Mouse (Mus musculus): ENCODE measurements around the gene Txndc17. TPM values are rescaled to one million over a fixed set of nuclear protein-coding genes. Genes with fewer than 3 reads are reported as not detected.

Txndc17 gene
- polyA plus RNA-seq, 1 experiment from 2014 or later: 163 TPM

DNA sequence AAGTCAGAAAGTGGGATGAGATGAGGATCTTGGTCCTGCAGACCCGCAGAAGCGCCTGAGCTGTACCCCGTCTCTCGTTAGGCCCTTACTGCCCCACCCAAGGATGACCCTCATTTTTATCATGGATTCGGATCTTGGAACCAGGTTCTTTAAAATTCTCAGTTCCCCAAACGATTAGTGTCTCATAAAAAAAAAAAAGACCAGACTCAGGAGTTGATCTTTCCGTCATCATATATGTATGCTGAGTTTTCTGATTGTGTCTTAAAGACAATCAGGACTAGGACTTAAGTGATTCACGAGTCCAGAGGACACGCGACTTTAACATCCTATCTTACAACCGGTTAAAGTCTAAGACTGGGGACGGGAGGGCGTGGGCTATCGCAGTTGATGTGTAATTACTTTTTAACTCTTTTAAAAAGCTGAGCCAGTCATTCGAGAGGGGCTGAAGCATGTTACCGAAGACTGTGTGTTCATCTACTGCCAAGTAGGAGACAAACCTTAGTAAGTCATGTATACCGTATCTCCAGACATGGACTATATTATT is 559 bp downstream of the Txndc17 start:
- H3K27ac ChIP-seq (ENCODE audit: low read depth, low read length): no peak overlapping the region

DNA sequence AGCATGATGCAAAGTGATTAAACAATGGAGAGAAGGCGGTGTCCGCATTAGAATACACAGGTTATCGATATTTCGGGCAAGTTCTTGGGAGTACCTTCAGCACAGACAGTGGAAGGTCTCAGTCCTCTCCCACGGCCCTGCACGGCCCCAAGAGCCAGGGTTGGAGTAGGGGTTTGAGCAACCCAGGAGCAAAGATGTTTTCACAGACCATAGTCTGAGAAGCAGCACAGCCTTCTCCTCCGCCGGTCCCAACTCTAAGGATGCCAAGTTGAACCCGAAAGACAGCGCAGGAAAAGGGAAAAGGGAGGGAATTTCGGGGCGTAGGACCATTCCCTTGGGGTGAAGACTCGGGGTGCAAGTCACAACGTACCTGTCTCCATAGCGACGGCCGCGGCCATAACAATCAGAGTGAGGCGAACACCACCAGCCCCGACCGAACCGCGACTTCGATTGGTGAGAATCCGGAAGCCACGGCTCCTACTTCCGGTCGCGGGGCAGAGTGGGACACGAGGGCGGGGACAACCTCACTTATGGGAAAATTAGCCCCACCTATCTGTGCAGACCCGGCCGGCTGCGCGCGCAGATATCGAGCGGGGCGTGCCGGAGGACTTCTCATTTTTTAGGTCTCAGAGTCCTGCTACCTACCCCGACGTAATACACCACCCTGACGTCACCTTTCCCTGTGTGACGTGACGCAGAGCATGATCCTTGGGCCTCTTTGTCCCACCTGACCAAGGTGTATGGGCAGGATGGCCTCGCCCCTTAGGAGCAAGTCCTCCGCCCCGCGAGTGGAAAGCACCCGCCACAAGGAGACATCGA is 7.5 kb downstream of the Txndc17 start:
- Histone ChIP-seq H3K36me3 (ENCODE audit: control insufficient read depth, insufficient read depth, low read length) (0 out of 2 replicates have a peak, but pooled peaks cover 2% of the 10 kb centered on the region), H3K27ac (ENCODE audit: low read depth, low read length) (peak overlapping the region; percentile 4), H3K4me3 (ENCODE audit: low read depth, low read length) (peak overlapping the region; percentile 85), H3K27me3 (ENCODE audit: control insufficient read depth, insufficient read depth, low read length) (no peaks in the 10 kb centered on the region), H3K4me1 (ENCODE audit: control insufficient read depth, insufficient read depth, low read length) (0 out of 2 replicates have a peak, but pooled peaks cover 3% of the 10 kb centered on the region), H3K9me3 (ENCODE audit: control insufficient read depth, low read length) (no peaks in the 10 kb centered on the region), H3K4me2 (ENCODE audit: low read depth) (peak overlapping the region; percentile 97), H3K9ac (ENCODE audit: low read length) (peak overlapping the region; percentile 72)
- peak; percentile 98 for DNase-seq (ENCODE audit: low spot score)
- 1% methylated on average over 51 of the region's 51 CpGs for WGBS
- ATAC-seq (ENCODE audit: insufficient read depth, low FRiP score, low TSS enrichment): peak; percentile 95

More for the DNA sequence above, 559 bp downstream of the Txndc17 start:
- Histone ChIP-seq H3K36me3 (ENCODE audit: control insufficient read depth, insufficient read depth, low read length) (0 out of 2 replicates have a peak, but pooled peaks cover 2% of the 10 kb centered on the region), H3K4me3 (ENCODE audit: low read depth, low read length) (peak overlapping the region; percentile 87), H3K4me2 (ENCODE audit: low read depth) (peak overlapping the region; percentile 51), H3K9ac (ENCODE audit: low read length) (peak overlapping the region; percentile 78), H3K4me1 (ENCODE audit: control insufficient read depth, insufficient read depth, low read length) (peaks cover 13% of the 10 kb centered on the region), H3K9me3 (ENCODE audit: control insufficient read depth, low read length) (no peaks in the 10 kb centered on the region), H3K27me3 (ENCODE audit: control insufficient read depth, insufficient read depth, low read length) (no peaks in the 10 kb centered on the region)
- no peak for DNase-seq (ENCODE audit: low spot score)
- 22% methylated on average over 17 of the region's 17 CpGs for WGBS
- no peak for ATAC-seq (ENCODE audit: insufficient read depth, low FRiP score, low TSS enrichment)

DNA sequence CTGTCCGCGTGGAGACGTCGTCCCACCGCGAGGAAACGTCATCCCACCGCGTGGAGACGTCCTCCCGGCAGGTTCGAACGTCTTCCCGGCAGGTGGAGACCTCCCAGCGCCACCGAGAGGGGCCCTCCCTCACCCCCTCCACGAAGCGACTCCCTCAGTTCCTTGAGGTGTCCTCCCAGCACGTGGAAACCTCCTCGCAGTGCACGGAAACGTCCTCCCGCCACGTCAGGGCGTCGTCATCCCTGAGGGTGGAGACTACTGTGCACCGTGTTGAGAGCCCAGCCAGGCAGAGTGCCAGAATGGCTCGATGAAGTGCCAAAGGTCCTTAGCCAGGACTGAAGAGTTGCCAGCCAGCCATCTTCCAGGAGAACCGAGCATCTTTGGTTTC is 8.1 kb downstream of the Txndc17 start, which contains the start of gene Med31:
Gene Med31 (minus strand): TSS at position 183 of the 388 bp plus-strand sequence.
- Histone ChIP-seq H3K9me3 (ENCODE audit: control insufficient read depth, low read length) (no peaks in the 10 kb centered on the region), H3K4me2 (ENCODE audit: low read depth) (peak within 1 kb of the TSS; percentile 97), H3K27me3 (ENCODE audit: control insufficient read depth, insufficient read depth, low read length) (no peaks in the 10 kb centered on the region), H3K36me3 (ENCODE audit: control insufficient read depth, insufficient read depth, low read length) (0 out of 2 replicates have a peak, but pooled peaks cover 2% of the 10 kb centered on the region), H3K27ac (ENCODE audit: low read depth, low read length) (peak within 1 kb of the TSS; percentile 4), H3K4me1 (ENCODE audit: control insufficient read depth, insufficient read depth, low read length) (0 out of 2 replicates have a peak, but pooled peaks cover 3% of the 10 kb centered on the region), H3K4me3 (ENCODE audit: low read depth, low read length) (peak within 1 kb of the TSS; percentile 85), H3K9ac (ENCODE audit: low read length) (peak within 1 kb of the TSS; percentile 72)
- DNase-seq (ENCODE audit: low spot score) (peak; percentile 59), ATAC-seq (ENCODE audit: insufficient read depth, low FRiP score, low TSS enrichment) (peak; percentile 71)
- WGBS: 4% methylated on average over 29 of the region's 29 CpGs

DNA sequence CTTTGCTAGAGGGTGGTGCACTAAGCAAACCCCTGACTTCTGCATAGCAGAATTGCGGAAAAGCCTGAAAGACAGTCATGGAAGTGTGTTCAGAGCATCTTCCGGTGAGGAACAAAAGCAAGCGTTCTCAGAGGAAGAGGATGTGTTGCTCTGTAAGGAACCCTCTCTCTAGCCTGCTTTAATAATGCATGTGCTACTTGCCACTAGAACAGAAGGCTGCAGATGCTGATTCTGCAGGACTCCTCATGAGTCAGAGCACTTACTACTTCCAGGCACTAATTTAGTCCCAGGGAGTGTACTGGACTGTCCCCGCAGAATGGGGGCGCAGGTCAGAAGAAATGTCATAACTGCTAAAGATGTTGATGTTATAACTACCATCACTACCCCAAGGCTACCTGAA is 9.8 kb downstream of the Txndc17 start:
- H3K36me3 ChIP-seq (ENCODE audit: control insufficient read depth, insufficient read depth, low read length): no peaks in the 10 kb centered on the region
- no peak overlapping the region for H3K27ac ChIP-seq (ENCODE audit: low read depth, low read length)
- no peaks in the 10 kb centered on the region for H3K27me3 ChIP-seq (ENCODE audit: control insufficient read depth, insufficient read depth, low read length)
- no peak overlapping the region for H3K4me2 ChIP-seq (ENCODE audit: low read depth)
- no peaks in the 10 kb centered on the region for H3K9me3 ChIP-seq (ENCODE audit: control insufficient read depth, low read length)
- H3K9ac ChIP-seq (ENCODE audit: low read length): no peak overlapping the region
- 87% methylated on average over 5 of the region's 5 CpGs for WGBS
- 0 out of 2 replicates have a peak, but pooled peaks cover 3% of the 10 kb centered on the region for H3K4me1 ChIP-seq (ENCODE audit: control insufficient read depth, insufficient read depth, low read length)
- DNase-seq (ENCODE audit: low spot score): no peak
- H3K4me3 ChIP-seq (ENCODE audit: low read depth, low read length): no peak overlapping the region
- no peak for ATAC-seq (ENCODE audit: insufficient read depth, low FRiP score, low TSS enrichment)

DNA sequence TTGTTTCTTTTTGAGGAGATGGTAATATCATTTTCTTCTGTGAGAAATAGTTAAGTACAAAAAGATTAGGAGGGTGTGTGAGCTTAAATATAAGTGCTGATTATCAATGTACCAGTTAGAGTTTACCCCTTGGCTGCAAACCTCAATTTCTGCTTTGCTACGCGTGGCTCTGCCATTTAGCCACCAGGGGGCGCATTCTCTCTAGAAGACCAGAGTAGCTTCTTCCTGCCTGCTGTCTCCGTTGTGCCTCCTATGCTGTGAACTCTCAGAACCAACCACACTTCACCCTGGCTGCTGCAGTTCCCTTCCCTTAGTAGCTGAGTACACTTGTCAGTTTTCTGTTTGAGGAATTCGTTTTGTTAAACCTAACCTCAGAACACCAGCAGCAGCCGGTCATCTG is 13.9 kb downstream of the Txndc17 start:
- no peak overlapping the region for H3K4me3 ChIP-seq (ENCODE audit: low read depth, low read length)

DNA sequence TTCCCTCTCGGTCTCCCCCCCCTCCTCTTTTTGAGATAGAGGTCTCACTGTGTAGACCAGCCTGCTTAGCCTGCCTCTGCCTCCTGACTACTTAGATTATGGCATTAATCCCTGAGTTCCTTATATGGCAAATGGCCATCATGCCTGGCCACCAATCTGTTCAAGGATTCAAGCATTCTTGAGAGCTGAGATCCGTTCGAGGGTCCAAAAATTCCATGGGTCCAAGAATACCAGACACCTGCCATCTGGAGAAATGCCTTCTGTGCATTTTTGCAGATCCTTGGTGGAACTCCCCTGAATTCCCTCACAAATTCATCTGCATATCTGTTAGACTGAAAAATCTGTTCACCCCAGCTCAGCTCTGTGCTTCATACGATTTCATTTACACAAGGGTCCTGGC is 16.1 kb downstream of the Txndc17 start:
- Histone ChIP-seq H3K4me1 (ENCODE audit: control insufficient read depth, insufficient read depth, low read length) (peaks cover 3% of the 10 kb centered on the region; the same call in 1 of the 2 replicates), H3K27me3 (ENCODE audit: control insufficient read depth, insufficient read depth, low read length) (no peaks in the 10 kb centered on the region), H3K27ac (ENCODE audit: low read depth, low read length) (no peak overlapping the region), H3K9me3 (ENCODE audit: control insufficient read depth, low read length) (no peaks in the 10 kb centered on the region), H3K9ac (ENCODE audit: low read length) (no peak overlapping the region), H3K4me3 (ENCODE audit: low read depth, low read length) (no peak overlapping the region), H3K36me3 (ENCODE audit: control insufficient read depth, insufficient read depth, low read length) (no peaks in the 10 kb centered on the region), H3K4me2 (ENCODE audit: low read depth) (no peak overlapping the region)
- ATAC-seq (ENCODE audit: insufficient read depth, low FRiP score, low TSS enrichment) (no peak), DNase-seq (ENCODE audit: low spot score) (no peak)
- WGBS: 82% methylated on average over 4 of the region's 4 CpGs

More for the DNA sequence above, 13.9 kb downstream of the Txndc17 start:
- H3K9me3 ChIP-seq (ENCODE audit: control insufficient read depth, low read length): no peaks in the 10 kb centered on the region
- H3K9ac ChIP-seq (ENCODE audit: low read length): no peak overlapping the region
- 15% methylated on average over 6 of the region's 6 CpGs for WGBS
- peak; percentile 69 for DNase-seq (ENCODE audit: low spot score)
- H3K4me1 ChIP-seq (ENCODE audit: control insufficient read depth, insufficient read depth, low read length): peaks cover 3% of the 10 kb centered on the region; the same call in 1 of the 2 replicates
- no peaks in the 10 kb centered on the region for H3K36me3 ChIP-seq (ENCODE audit: control insufficient read depth, insufficient read depth, low read length)
- no peak overlapping the region for H3K27ac ChIP-seq (ENCODE audit: low read depth, low read length)
- no peak overlapping the region for H3K4me2 ChIP-seq (ENCODE audit: low read depth)
- H3K27me3 ChIP-seq (ENCODE audit: control insufficient read depth, insufficient read depth, low read length): no peaks in the 10 kb centered on the region
- ATAC-seq (ENCODE audit: insufficient read depth, low FRiP score, low TSS enrichment): no peak

DNA sequence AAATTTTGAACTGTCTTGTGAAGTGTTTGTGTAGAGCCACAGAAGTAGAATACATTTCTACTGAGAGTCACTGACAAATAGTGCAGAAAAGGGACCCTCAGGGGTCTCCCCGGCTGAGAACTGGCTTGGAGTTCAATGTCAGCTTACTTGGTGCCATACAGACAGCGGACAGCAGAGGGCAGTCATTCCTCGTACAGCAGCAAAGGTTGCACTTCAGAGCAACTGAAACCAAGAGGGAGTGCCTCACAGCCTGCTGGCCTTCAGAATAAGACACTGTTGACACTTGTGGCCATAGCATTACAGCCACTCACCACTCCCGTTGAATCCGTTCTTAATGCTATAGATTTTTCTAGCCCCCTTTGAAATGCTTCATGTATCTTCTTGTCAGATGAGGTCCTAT is 17.5 kb downstream of the Txndc17 start:
- DNase-seq (ENCODE audit: low spot score): peak; percentile 82
- Histone ChIP-seq H3K27ac (ENCODE audit: low read depth, low read length) (no peak overlapping the region), H3K9ac (ENCODE audit: low read length) (no peak overlapping the region), H3K4me2 (ENCODE audit: low read depth) (no peak overlapping the region), H3K36me3 (ENCODE audit: control insufficient read depth, insufficient read depth, low read length) (no peaks in the 10 kb centered on the region), H3K4me1 (ENCODE audit: control insufficient read depth, insufficient read depth, low read length) (peaks cover 3% of the 10 kb centered on the region; the same call in 1 of the 2 replicates), H3K4me3 (ENCODE audit: low read depth, low read length) (no peak overlapping the region), H3K27me3 (ENCODE audit: control insufficient read depth, insufficient read depth, low read length) (no peaks in the 10 kb centered on the region), H3K9me3 (ENCODE audit: control insufficient read depth, low read length) (no peaks in the 10 kb centered on the region)
- WGBS: 19% methylated on average over 5 of the region's 5 CpGs
- no peak for ATAC-seq (ENCODE audit: insufficient read depth, low FRiP score, low TSS enrichment)

DNA sequence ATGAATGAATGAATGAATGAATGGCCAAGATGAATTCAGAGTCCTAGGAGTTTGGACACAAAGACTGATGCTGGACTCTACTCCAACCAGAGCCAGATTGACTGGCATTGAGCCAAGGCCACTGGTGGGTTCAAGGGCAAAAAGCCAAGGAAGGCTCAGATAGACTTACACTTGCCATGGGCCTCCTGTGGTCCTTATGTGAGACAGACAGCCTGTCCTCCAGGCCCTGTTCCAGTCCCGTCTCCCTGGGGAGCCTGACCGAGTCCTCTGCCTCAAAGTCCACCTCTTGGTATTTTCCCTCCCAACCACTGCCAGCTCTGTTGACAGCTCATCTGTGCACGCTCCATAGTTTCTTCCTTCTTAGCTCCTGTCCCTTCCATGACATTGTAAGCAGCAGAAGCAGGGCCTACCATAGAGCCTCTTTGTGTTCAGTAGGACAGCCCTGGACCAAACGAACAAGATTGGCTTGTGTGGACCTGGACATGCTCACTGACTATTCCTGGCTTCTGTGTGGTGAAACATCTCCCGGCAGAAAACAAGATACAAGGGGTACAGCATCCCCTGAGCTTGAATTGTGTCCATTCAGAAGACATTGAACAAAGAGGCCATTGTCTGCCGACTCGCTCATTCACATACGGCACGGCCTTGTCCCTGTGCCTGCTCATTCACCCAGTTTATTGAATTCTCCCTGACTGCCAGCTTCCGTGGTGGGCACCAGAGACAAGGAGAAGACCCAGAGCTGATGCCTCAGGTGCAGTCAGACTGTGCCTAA is 18.9 kb downstream of the Txndc17 start:
- no peaks in the 10 kb centered on the region for H3K9me3 ChIP-seq (ENCODE audit: control insufficient read depth, low read length)
- no peak overlapping the region for H3K4me3 ChIP-seq (ENCODE audit: low read depth, low read length)
- WGBS: 51% methylated on average over 10 of the region's 10 CpGs
- H3K4me1 ChIP-seq (ENCODE audit: control insufficient read depth, insufficient read depth, low read length): peaks cover 3% of the 10 kb centered on the region; the same call in 1 of the 2 replicates
- ATAC-seq (ENCODE audit: insufficient read depth, low FRiP score, low TSS enrichment) (no peak), DNase-seq (ENCODE audit: low spot score) (peak; percentile 23)
- no peak overlapping the region for H3K9ac ChIP-seq (ENCODE audit: low read length)
- H3K27me3 ChIP-seq (ENCODE audit: control insufficient read depth, insufficient read depth, low read length): no peaks in the 10 kb centered on the region
- H3K4me2 ChIP-seq (ENCODE audit: low read depth): no peak overlapping the region
- no peak overlapping the region for H3K27ac ChIP-seq (ENCODE audit: low read depth, low read length)
- no peaks in the 10 kb centered on the region for H3K36me3 ChIP-seq (ENCODE audit: control insufficient read depth, insufficient read depth, low read length)

Measured in neural tube, embryonic 11.5 days (tissue).